Mouse (Mus musculus): ENCODE measurements at regions not wholly inside any gene's neighbourhood (a gene's known extent, or its start where the extent isn't known, plus 50 kb on each side); places are given as distances from the start of the nearest gene placed in this dataset.

DNA sequence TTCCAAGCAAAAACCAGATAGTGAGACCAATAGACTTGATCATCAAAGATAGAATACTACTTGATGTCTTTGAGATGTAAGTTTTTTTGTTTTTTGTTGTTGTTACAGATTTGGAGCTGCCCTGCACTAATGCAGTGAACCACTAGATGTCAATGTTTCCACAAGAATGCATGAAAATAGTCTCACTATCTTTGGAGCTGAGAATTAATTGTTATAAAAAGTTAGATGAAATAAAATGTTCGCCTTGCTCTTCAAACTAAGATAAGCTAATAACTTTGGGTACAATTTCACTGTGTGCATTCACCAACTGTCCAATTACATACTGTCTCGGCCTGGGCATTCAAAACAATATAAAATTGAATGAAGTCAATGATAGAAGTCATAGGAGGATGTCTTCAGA, 223.2 kb upstream of the Agtr1b start:
- Histone ChIP-seq H3K4me3 (no peak overlapping the region), H3K27me3 (no peaks in the 10 kb centered on the region), H3K4me1 (no peaks in the 10 kb centered on the region), H3K4me2 (replicated peaks) (no peak overlapping the region), H3K9me3 (no peaks in the 10 kb centered on the region), H3K36me3 (no peaks in the 10 kb centered on the region), H3K9ac (replicated peaks) (no peak overlapping the region), H3K27ac (replicated peaks) (no peak overlapping the region)
- ATAC-seq (replicated peaks) = 0 out of 2 replicates have a peak, but pooled peaks have one; percentile 32
- WGBS = 40% methylated on average over 2 of the region's 2 CpGs

DNA sequence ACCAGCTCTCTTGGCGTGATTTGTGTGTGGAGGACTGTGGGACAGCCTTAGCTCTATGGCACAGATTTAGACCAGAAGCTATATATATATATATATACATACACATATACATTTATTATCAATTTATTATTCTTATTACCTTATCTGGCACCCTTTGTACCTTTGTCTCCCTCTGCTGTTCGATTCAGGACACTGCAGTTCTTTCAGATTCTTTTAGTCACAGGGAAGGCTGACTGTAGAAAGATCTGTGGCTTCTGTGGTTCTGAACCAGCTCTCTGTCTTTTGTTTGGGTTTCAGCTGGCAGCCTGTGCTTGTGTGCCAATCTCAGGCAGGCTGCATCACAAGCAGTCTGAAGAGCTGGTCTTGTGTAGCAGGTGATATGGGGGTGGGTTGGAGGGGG, 184.6 kb upstream of the Agtr1b start:
- no peaks in the 10 kb centered on the region for H3K36me3 ChIP-seq
- ATAC-seq (replicated peaks) = no peak
- H3K4me1 ChIP-seq = no peaks in the 10 kb centered on the region
- no peak overlapping the region for H3K4me3 ChIP-seq
- no peaks in the 10 kb centered on the region for H3K9me3 ChIP-seq
- 51% methylated on average over 2 of the region's 2 CpGs for WGBS
- no peak overlapping the region for H3K4me2 ChIP-seq (replicated peaks)
- no peaks in the 10 kb centered on the region for H3K27me3 ChIP-seq
- H3K9ac ChIP-seq (replicated peaks) = no peak overlapping the region
- no peak overlapping the region for H3K27ac ChIP-seq (replicated peaks)

DNA sequence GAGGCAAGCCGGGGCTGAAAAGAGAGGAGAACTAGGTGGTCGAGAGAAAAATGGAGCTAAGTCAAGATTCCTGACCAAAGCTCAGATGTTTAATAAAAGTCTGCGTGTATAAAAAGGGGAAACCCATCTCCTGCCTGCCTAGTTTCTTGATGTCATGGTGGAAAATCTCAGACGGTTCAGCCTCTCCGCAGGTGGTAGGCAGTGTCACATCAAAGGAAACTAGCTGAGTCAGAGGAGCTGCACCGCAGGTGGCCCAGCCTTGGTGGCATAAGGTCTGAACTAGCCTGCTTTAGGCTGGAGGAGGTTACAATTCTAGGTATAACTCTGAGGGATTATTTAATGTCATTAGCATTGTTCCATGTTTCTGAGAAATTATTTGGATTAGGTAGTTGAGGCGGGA, 177.0 kb upstream of the Agtr1b start:
- 74% methylated on average over 7 of the region's 7 CpGs for WGBS
- Histone ChIP-seq H3K4me2 (replicated peaks) (no peak overlapping the region), H3K4me1 (no peaks in the 10 kb centered on the region), H3K27ac (replicated peaks) (no peak overlapping the region), H3K36me3 (no peaks in the 10 kb centered on the region), H3K9me3 (no peaks in the 10 kb centered on the region), H3K9ac (replicated peaks) (no peak overlapping the region), H3K27me3 (no peaks in the 10 kb centered on the region), H3K4me3 (no peak overlapping the region)
- no peak for ATAC-seq (replicated peaks)

DNA sequence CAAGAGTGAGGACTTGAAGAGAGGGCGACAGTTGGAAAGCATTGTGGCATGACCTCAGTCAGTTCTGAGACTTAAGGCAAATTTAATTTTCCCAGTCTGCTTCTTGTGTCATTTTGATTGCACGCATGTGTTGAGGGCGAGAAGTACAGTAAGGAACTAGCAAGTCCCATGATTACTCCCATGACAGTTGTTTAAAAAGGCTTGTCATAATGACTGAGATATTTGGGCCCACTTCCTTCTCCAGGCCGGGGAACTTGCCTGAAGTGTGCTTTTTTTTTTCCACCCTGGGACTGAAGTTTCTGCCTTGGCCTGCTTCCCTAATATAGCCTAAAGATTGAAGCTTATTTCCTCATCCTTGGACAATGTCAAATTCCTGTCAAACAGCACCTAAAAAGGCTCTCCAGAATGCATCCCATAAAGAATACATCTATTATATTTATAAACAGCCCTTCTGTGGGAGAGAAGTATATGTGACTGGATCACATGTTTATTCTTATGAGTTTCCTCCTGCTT, 171.6 kb upstream of the Agtr1b start:
- Histone ChIP-seq H3K27ac (replicated peaks) (no peak overlapping the region), H3K4me1 (no peaks in the 10 kb centered on the region), H3K9me3 (no peaks in the 10 kb centered on the region), H3K4me2 (replicated peaks) (no peak overlapping the region), H3K9ac (replicated peaks) (no peak overlapping the region), H3K27me3 (no peaks in the 10 kb centered on the region), H3K36me3 (no peaks in the 10 kb centered on the region), H3K4me3 (no peak overlapping the region)
- ATAC-seq (replicated peaks) = no peak
- WGBS = 85% methylated on average over 4 of the region's 4 CpGs

DNA sequence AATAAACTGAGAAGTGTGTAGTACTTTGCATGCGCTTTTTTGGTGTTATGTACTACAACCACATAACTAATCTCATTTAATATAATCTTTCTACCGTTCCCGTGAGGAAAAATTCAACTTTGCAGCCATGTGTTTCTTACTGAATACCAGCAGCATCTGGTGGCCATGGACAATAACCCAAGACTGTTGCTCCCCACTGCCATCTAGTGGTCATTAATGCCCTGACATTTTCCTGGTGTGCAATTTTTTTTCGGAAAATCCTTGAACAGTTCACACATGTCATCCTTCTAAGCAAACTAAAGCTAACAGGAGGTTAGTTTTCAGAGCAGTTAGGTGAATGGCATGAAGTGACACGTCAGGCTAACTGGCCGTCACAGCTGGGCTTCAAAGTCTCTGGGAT, 153.8 kb upstream of the Agtr1b start:
- no peak overlapping the region for H3K4me3 ChIP-seq
- no peaks in the 10 kb centered on the region for H3K4me1 ChIP-seq
- ATAC-seq (replicated peaks) = no peak
- H3K27me3 ChIP-seq = no peaks in the 10 kb centered on the region
- H3K9me3 ChIP-seq = no peaks in the 10 kb centered on the region
- no peak overlapping the region for H3K9ac ChIP-seq (replicated peaks)
- H3K27ac ChIP-seq (replicated peaks) = no peak overlapping the region
- H3K4me2 ChIP-seq (replicated peaks) = no peak overlapping the region
- 58% methylated on average over 6 of the region's 6 CpGs for WGBS
- no peaks in the 10 kb centered on the region for H3K36me3 ChIP-seq

DNA sequence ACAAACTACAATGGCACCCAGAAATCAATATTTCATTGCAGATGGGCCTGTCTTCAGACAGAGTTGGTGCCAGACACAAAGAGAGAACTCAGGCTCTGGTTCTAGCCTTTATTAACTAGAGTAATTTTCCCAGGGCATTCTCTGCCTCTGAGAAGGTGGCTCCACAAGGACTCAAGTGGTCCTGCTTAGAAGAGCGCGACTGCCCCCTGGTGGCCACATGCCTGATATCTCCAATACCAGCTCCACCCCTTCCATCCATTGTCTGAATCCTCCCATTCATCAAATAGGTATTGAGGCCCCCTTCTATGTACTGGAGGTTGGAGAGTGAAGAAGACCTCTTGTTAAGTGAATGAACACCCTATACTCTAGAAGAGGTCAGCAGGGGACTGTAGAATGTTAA, 142.2 kb upstream of the Agtr1b start:
- Histone ChIP-seq H3K36me3 (no peaks in the 10 kb centered on the region), H3K9ac (replicated peaks) (no peak overlapping the region), H3K4me1 (no peaks in the 10 kb centered on the region), H3K27me3 (no peaks in the 10 kb centered on the region), H3K4me3 (no peak overlapping the region), H3K27ac (replicated peaks) (no peak overlapping the region), H3K9me3 (no peaks in the 10 kb centered on the region), H3K4me2 (replicated peaks) (no peak overlapping the region)
- peak; percentile 75 for ATAC-seq (replicated peaks)
- WGBS = 0% methylated on average over 2 of the region's 2 CpGs

DNA sequence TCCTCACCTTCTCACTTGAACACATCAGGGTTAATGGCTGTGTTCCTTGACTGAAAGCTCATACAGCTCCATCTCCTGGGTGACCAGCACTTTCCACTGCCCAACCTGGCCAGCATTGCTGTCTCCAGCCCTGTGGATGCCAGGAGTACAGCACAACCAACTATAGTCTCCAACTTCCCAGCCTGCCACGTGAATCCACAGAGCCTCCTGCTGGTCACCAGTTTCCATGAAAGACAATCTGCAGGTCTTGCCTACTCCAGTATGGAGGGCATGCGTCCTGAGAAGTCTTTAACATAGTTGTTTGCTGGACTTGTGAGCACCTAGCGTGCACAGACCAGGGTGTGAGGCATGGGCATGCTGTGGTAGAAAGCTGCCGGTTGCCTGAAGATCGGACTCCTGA, 138.6 kb upstream of the Agtr1b start:
- Histone ChIP-seq H3K9ac (replicated peaks) (no peak overlapping the region), H3K27me3 (no peaks in the 10 kb centered on the region), H3K27ac (replicated peaks) (no peak overlapping the region), H3K36me3 (no peaks in the 10 kb centered on the region), H3K4me1 (no peaks in the 10 kb centered on the region), H3K4me2 (replicated peaks) (no peak overlapping the region), H3K9me3 (no peaks in the 10 kb centered on the region), H3K4me3 (no peak overlapping the region)
- ATAC-seq (replicated peaks) = no peak
- WGBS = 87% methylated on average over 5 of the region's 5 CpGs
